Mouse (Mus musculus) CH12.LX (cell line): ENCODE measurements at regions not wholly inside any gene's neighbourhood (a gene's known extent, or its start where the extent isn't known, plus 50 kb on each side); places are given as distances from the start of the nearest gene placed in this dataset.

Experiments used
- DNase-seq: peaks from one replicate; pipeline ENCODE4 v3.0.0-alpha.2; 2013; ENCODE audit errors: extremely low read depth
- H3K27ac ChIP-seq: 2 replicates; pipeline ENCODE4 v1.5.1; 2012; ENCODE audit warnings: low read depth, mild to moderate bottlenecking, control low read depth, moderate library complexity; ENCODE audit not compliant: insufficient read depth
- H3K27me3 ChIP-seq: replicated peaks from 2 replicates; pipeline ENCODE3; 2012; ENCODE audit warnings: inconsistent platforms
- H3K36me3 ChIP-seq, 2 experiments: replicated peaks in 1 of 2; 2 replicates each; pipeline versions ENCODE3 to v1.6.1; 2012; ENCODE audit warnings: inconsistent platforms in 1 of 2, low read length in 1 of 2, mild to moderate bottlenecking in 1 of 2, mixed read lengths in 1 of 2, moderate library complexity in 1 of 2; ENCODE audit not compliant: control insufficient read depth in 1 of 2, insufficient read depth in 1 of 2
- H3K4me1 ChIP-seq, 2 experiments: 2 replicates each; pipeline ENCODE4 v1.6.1; 2012; ENCODE audit warnings: inconsistent platforms in 1 of 2, moderate library complexity in 1 of 2; ENCODE audit not compliant: insufficient read depth in 2 of 2, control insufficient read depth in 1 of 2
- H3K4me2 ChIP-seq: 2 replicates; pipeline ENCODE4 v1.6.1; 2012; ENCODE audit warnings: low read depth, mild to moderate bottlenecking, control low read depth; ENCODE audit not compliant: poor library complexity, insufficient read depth, severe bottlenecking
- H3K4me3 ChIP-seq, 3 experiments: fragments of 150-350 bp in 1 of 3; sonication (generic) in 1 of 3; replicated peaks in 1 of 3; 2 replicates each; pipeline versions ENCODE3 to v1.5.1; 2011 to 2012; ENCODE audit warnings: low read depth in 2 of 3, low read length in 2 of 3, mild to moderate bottlenecking in 2 of 3, moderate library complexity in 2 of 3, control low read depth in 1 of 3, improper control_type of control experiment in 1 of 3, inconsistent platforms in 1 of 3, mixed read lengths in 1 of 3; ENCODE audit not compliant: poor library complexity in 1 of 3
- H3K79me2 ChIP-seq: replicated peaks from 2 replicates; pipeline ENCODE4 v1.6.1; 2012; ENCODE audit warnings: mild to moderate bottlenecking, moderate library complexity; ENCODE audit not compliant: control insufficient read depth, poor library complexity, insufficient read depth, severe bottlenecking; ENCODE audit errors: extremely low read depth
- H3K9ac ChIP-seq: 2 replicates; pipeline ENCODE4 v1.6.1; 2012; ENCODE audit warnings: low read depth, mild to moderate bottlenecking, control low read depth, moderate library complexity; ENCODE audit not compliant: insufficient read depth
- H3K9me3 ChIP-seq: replicated peaks from 2 replicates; pipeline ENCODE3; 2012; ENCODE audit warnings: low read length, inconsistent platforms, mixed read lengths
- BHLHE40 ChIP-seq: IDR thresholded peaks from 2 replicates; pipeline ENCODE4 v1.6.1; 2011; ENCODE audit warnings: mild to moderate bottlenecking, low read depth, low read length, improper control_type of control experiment
- CHD1 ChIP-seq: IDR thresholded peaks from 2 replicates; pipeline ENCODE4 v1.6.1; 2012; ENCODE audit warnings: low read depth, low read length, improper control_type of control experiment, inconsistent platforms
- CTCF ChIP-seq, 2 experiments: IDR thresholded peaks in 1 of 2; conservative IDR thresholded peaks in 1 of 2; 2 replicates each; pipeline ENCODE4 v1.5.1; 2011 to 2012; ENCODE audit warnings: low read depth in 2 of 2, low read length in 2 of 2, improper control_type of control experiment in 1 of 2, inconsistent platforms in 1 of 2, mild to moderate bottlenecking in 1 of 2, moderate library complexity in 1 of 2
- E2F4 ChIP-seq: IDR thresholded peaks from 2 replicates; pipeline ENCODE4 v1.6.1; 2011; ENCODE audit warnings: low read depth, low read length, improper control_type of control experiment; ENCODE audit not compliant: insufficient replicate concordance
- ELF1 ChIP-seq: IDR thresholded peaks from 2 replicates; pipeline ENCODE4 v1.6.1; 2014; ENCODE audit warnings: low read depth, mild to moderate bottlenecking, inconsistent platforms, low read length, improper control_type of control experiment
- EP300 ChIP-seq: IDR thresholded peaks from 2 replicates; pipeline ENCODE4 v1.6.1; 2011; ENCODE audit warnings: low read length, improper control_type of control experiment
- GABPA ChIP-seq: IDR thresholded peaks from 2 replicates; pipeline ENCODE4 v1.6.1; 2012; ENCODE audit warnings: low read depth, low read length, improper control_type of control experiment, inconsistent platforms; ENCODE audit not compliant: insufficient replicate concordance
- MAX ChIP-seq: IDR thresholded peaks from 2 replicates; pipeline ENCODE4 v1.6.1; 2011; ENCODE audit warnings: low read length, improper control_type of control experiment
- MAZ ChIP-seq: IDR thresholded peaks from 2 replicates; pipeline ENCODE4 v1.6.1; 2012; ENCODE audit warnings: low read depth, mild to moderate bottlenecking, inconsistent platforms, low read length, improper control_type of control experiment, moderate library complexity
- MEF2A ChIP-seq: IDR thresholded peaks from 2 replicates; pipeline ENCODE4 v1.6.1; 2014; ENCODE audit warnings: low read depth, mild to moderate bottlenecking, inconsistent platforms, low read length, improper control_type of control experiment, borderline replicate concordance
- MXI1 ChIP-seq: IDR thresholded peaks from 2 replicates; pipeline ENCODE4 v1.6.1; 2011; ENCODE audit warnings: mild to moderate bottlenecking, low read depth, low read length, improper control_type of control experiment
- MYC ChIP-seq: IDR thresholded peaks from 2 replicates; pipeline ENCODE4 v1.6.1; 2011; ENCODE audit warnings: low read depth, mild to moderate bottlenecking, improper control_type of control experiment, low read length
- NELFE ChIP-seq: IDR thresholded peaks from 2 replicates; pipeline ENCODE4 v1.6.1; 2011; ENCODE audit warnings: low read depth, low read length, improper control_type of control experiment
- POLR2A ChIP-seq: IDR thresholded peaks from 2 replicates; pipeline ENCODE4 v1.6.1; 2011; ENCODE audit warnings: low read depth, mild to moderate bottlenecking, improper control_type of control experiment, low read length
- POLR2AphosphoS2 ChIP-seq: IDR thresholded peaks from 2 replicates; pipeline ENCODE4 v1.6.1; 2011; ENCODE audit warnings: low read depth, low read length, improper control_type of control experiment
- RAD21 ChIP-seq: IDR thresholded peaks from 2 replicates; pipeline ENCODE4 v1.6.1; 2011; ENCODE audit warnings: low read depth, mild to moderate bottlenecking, low read length, improper control_type of control experiment, moderate library complexity
- RCOR1 ChIP-seq: conservative IDR thresholded peaks from 2 replicates; pipeline ENCODE4 v1.6.1; 2012; ENCODE audit warnings: low read depth, mild to moderate bottlenecking, inconsistent platforms, low read length, improper control_type of control experiment
- SIN3A ChIP-seq: IDR thresholded peaks from 2 replicates; pipeline ENCODE4 v1.6.1; 2012; ENCODE audit warnings: low read length, improper control_type of control experiment, inconsistent platforms
- SMC3 ChIP-seq: IDR thresholded peaks from 2 replicates; pipeline ENCODE4 v1.6.1; 2011; ENCODE audit warnings: low read depth, low read length, improper control_type of control experiment
- TBP ChIP-seq: conservative IDR thresholded peaks from 2 replicates; pipeline ENCODE4 v1.6.1; 2011; ENCODE audit warnings: low read depth, low read length, improper control_type of control experiment
- TCF12 ChIP-seq: IDR thresholded peaks from 2 replicates; pipeline ENCODE4 v1.6.1; 2014; ENCODE audit warnings: low read depth, mild to moderate bottlenecking, inconsistent platforms, low read length, improper control_type of control experiment
- UBTF ChIP-seq: IDR thresholded peaks from 2 replicates; pipeline ENCODE4 v1.6.1; 2012; ENCODE audit warnings: low read depth, mild to moderate bottlenecking, inconsistent platforms, low read length, improper control_type of control experiment, moderate library complexity
- dilution Hi-C: fragments of 300-500 bp; cut with MboI; formaldehyde crosslinking; loops from 2 replicates; pipeline ENCODE4 v1.14.3; 2020; ENCODE audit warnings: low sequenced_read_pairs; ENCODE audit not compliant: extremely low pct_unique_long_range_greater_than_20kb, extremely low pct_ligation_motif_present
- in situ Hi-C: fragments of 300-500 bp; cut with MboI; formaldehyde crosslinking; loops from 3 replicates; pipeline ENCODE4 v1.14.3; 2019; ENCODE audit warnings: low sequenced_read_pairs, low pct_ligation_motif_present, low pct_unique_long_range_greater_than_20kb, mixed read lengths

- no peaks in the 10 kb centered on the region for H3K4me1 ChIP-seq
- no peaks in the 10 kb centered on the region for H3K79me2 ChIP-seq
- peak; percentile 66 for TF ChIP-seq RAD21
- peak; percentile 56 to 60; a peak in 3 of 4 replicates for TF ChIP-seq CTCF (conservative IDR thresholded peaks at IDR 0.05 in 1 of 2, IDR thresholded peaks at IDR 0.05 in 1 of 2; ENCODE audit: low read depth in 2 of 2, low read length in 2 of 2)
- no peak for TF ChIP-seq TBP
- peak; percentile 31 for TF ChIP-seq SMC3
- TF ChIP-seq UBTF = no peak
- no peak for TF ChIP-seq E2F4
- TF ChIP-seq, all 38 proteins: peak for 3
- dilution Hi-C loops (no loop called here), in situ Hi-C loops (loop anchor here (25.0 kb wide), 1 partner anchor 1769 kb away; no protein-coding TSS in a partner anchor)
- Histone ChIP-seq H3K27me3 (peaks cover 2% of the 10 kb centered on the region), H3K4me3 (no peak overlapping the region), H3K27ac (no peak overlapping the region), H3K9ac (no peak overlapping the region), H3K4me2 (no peak overlapping the region), H3K9me3 (no peaks in the 10 kb centered on the region), H3K36me3 (no peaks in the 10 kb centered on the region)
- DNase-seq = peak; percentile 55
Observed at GRCm38 (mm10) chr17:81193230-81193871, 128.5 kb upstream of the Thumpd2 start.

- H3K36me3 ChIP-seq = no peaks in the 10 kb centered on the region
- no peak overlapping the region for H3K4me3 ChIP-seq
- TF ChIP-seq CHD1 = no peak
- peak; percentile 38 for TF ChIP-seq SMC3
- no peak for TF ChIP-seq RCOR1
- TF ChIP-seq RAD21 = peak; percentile 26
- TF ChIP-seq CTCF (conservative IDR thresholded peaks at IDR 0.05 in 1 of 2, IDR thresholded peaks at IDR 0.05 in 1 of 2; ENCODE audit: low read depth in 2 of 2, low read length in 2 of 2) = peak; percentile 40 to 49; a peak in 3 of 4 replicates
- peak overlapping the region; percentile 27; the same call in 1 of the 2 replicates for H3K4me2 ChIP-seq
- no peak overlapping the region for H3K27ac ChIP-seq
- in situ Hi-C loops = loop anchor here (25.0 kb wide), 1 partner anchor 1772 kb away; no protein-coding TSS in a partner anchor
- peak; percentile 52 for DNase-seq
- H3K4me1 ChIP-seq = no peaks in the 10 kb centered on the region
- H3K9ac ChIP-seq = no peak overlapping the region
- no peaks in the 10 kb centered on the region for H3K27me3 ChIP-seq
- dilution Hi-C loops = no loop called here
- no peaks in the 10 kb centered on the region for H3K79me2 ChIP-seq
- H3K9me3 ChIP-seq = no peaks in the 10 kb centered on the region
Observed at GRCm38 (mm10) chr17:81189996-81190395, 125.1 kb upstream of the Thumpd2 start.

GRCm38 (mm10) chr17:81185685-81186084, 120.8 kb upstream of the Thumpd2 start:
- no peaks in the 10 kb centered on the region for H3K79me2 ChIP-seq
- no peaks in the 10 kb centered on the region for H3K9me3 ChIP-seq
- H3K9ac ChIP-seq = no peak overlapping the region
- H3K4me1 ChIP-seq = no peaks in the 10 kb centered on the region
- no peak overlapping the region for H3K4me2 ChIP-seq
- H3K36me3 ChIP-seq = no peaks in the 10 kb centered on the region
- in situ Hi-C loops (loop anchor here (25.0 kb wide), 1 partner anchor 1777 kb away; no protein-coding TSS in a partner anchor), dilution Hi-C loops (no loop called here)
- no peaks in the 10 kb centered on the region for H3K27me3 ChIP-seq
- no peak overlapping the region for H3K27ac ChIP-seq
- DNase-seq = no peak
- H3K4me3 ChIP-seq = no peak overlapping the region
- no peak for TF ChIP-seq SIN3A
- TF ChIP-seq SMC3 = no peak
- no peak for TF ChIP-seq RAD21
- TF ChIP-seq NELFE = no peak
- TF ChIP-seq BHLHE40 = no peak
- no peak for TF ChIP-seq ELF1
- no peak for TF ChIP-seq POLR2AphosphoS2
- no peak for TF ChIP-seq TBP
- TF ChIP-seq EP300 = no peak
- no peak for TF ChIP-seq MAZ
- no peak for TF ChIP-seq MEF2A
- no peak for TF ChIP-seq MAX
- TF ChIP-seq POLR2A = no peak
- no peak for TF ChIP-seq CTCF (conservative IDR thresholded peaks at IDR 0.05 in 1 of 2, IDR thresholded peaks at IDR 0.05 in 1 of 2; ENCODE audit: low read depth in 2 of 2, low read length in 2 of 2)
- no peak for TF ChIP-seq GABPA
- no peak for TF ChIP-seq MYC
- TF ChIP-seq MXI1 = no peak
- TF ChIP-seq TCF12 = no peak
